Mouse (Mus musculus): ENCODE results near the gene Olfr527. TPM values are rescaled to one million over a fixed set of nuclear protein-coding genes. Genes with fewer than 3 reads are reported as not detected.

Olfr527 gene
- polyA plus RNA-seq (2012; rRNA removed), result not detected in 2 replicates

DNA sequence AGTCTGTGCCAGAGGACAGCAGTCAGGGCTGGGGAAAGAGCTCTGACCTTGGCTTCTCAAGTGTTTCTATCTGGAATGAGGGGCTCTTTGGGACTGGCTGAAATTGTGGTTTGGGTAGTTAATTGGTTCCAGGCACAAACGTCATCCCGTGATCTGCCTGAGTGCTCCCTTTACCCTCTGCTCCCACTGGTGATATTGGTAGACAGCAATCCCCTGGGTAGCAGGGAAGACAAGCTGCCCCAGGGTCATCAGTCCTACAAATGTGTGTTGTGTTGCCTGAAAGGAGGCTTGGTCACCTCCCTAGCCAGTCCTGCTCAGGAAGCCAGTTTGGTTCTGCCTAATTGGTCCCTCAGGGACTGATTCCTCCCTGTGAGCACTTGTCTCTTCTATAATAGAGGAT, at the start of gene Olfr527:
Gene Olfr527 (plus strand): TSS at position 301 of the 400 bp plus-strand sequence.

DNA sequence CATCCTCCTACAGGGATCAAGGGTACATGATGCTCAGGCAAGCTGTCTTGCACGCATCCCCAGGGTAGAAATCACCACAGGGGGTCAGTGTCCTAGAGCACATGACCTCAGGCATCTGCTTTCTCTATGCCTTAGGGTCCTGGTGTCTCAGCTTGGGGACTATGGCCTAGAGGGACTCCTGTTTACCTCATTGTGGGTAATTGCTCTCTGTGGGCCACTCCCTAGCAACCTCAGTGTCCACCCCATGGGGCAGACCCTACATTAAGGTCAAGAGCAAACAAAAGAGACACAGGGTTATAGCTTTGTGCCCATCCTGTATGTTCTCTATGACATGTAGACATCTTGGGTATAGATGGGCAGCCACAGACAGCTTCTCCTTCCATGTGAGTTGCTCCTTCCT, 13.3 kb upstream of the Olfr527 start, which contains the start of gene Olfr525:
Gene Olfr525 (plus strand): TSS at position 301 of the 400 bp plus-strand sequence.

DNA sequence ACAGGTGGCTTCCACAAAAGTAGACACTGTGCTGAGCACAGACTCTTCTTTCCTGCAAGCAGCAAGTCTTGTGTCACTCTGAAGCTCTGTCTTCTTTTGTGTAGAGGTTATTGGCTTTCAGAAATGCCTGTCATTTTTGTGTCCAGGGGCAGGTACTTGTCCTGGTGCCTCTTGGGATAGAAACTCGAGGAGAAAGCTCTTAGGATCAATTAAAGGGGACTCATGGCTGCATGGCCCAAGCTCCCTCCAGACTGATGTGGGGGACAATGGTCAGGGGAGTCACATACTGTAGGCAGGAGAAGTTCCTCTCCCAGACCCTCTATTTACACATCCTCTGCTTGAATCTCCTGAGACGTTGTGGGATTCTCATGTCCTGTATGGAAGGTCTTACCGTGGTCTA, 27.8 kb downstream of the Olfr527 start, which contains the start of gene Olfr60:
Gene Olfr60 (minus strand): TSS at position 101 of the 400 bp plus-strand sequence.

DNA sequence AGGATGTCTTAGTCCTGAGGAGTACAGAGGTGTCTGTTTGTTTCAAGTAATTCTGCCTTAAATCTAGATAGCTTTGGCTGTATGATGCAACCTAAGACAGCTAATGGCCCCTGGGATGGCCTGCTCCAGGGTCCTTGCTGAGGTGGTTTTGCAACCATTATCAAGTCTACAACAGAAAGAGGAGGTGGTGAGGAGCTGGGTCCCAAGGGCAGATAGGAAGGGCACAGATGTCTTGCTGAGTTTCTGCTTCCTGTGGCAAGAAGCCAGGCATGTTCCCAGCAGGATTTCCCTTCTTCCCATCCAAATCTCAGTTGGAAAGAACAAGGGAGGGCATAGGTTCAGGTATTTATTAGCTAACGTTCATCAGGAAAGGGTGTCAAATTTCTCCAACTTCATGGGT, 42.4 kb downstream of the Olfr527 start, which contains the start of gene Olfr530:
Gene Olfr530 (minus strand): TSS at position 101 of the 400 bp plus-strand sequence.

Other genes starting within 250 kb of the Olfr527 start
- 0.25 and 0.39 TPM in 2 replicates for gene Prap1, start 240.6 kb upstream of the Olfr527 start, polyA plus RNA-seq (2012; rRNA removed)
- gene Fuom, start 231.6 kb upstream of the Olfr527 start, polyA plus RNA-seq (2012; rRNA removed), result 5.6 and 7.5 TPM in 2 replicates
- gene Paox, start 218.2 kb upstream of the Olfr527 start, polyA plus RNA-seq (2012; rRNA removed), result 3.8 and 5.0 TPM in 2 replicates
- 42.5 and 51.9 TPM in 2 replicates for gene Echs1, start 217.5 kb upstream of the Olfr527 start, polyA plus RNA-seq (2012; rRNA removed)
- 15.6 and 15.9 TPM in 2 replicates for gene Mtg1, start 196.5 kb upstream of the Olfr527 start, polyA plus RNA-seq (2012; rRNA removed)
- 0.01 TPM in 2 replicates for gene Sprn, start 179.1 kb upstream of the Olfr527 start, polyA plus RNA-seq (2012; rRNA removed)
- not detected in 2 replicates for gene Olfr522, start 169.3 kb upstream of the Olfr527 start, polyA plus RNA-seq (2012; rRNA removed)
- gene Olfr523, start 160.8 kb upstream of the Olfr527 start, polyA plus RNA-seq (2012; rRNA removed), result not detected in 2 replicates
- gene Olfr524, start 128.1 kb upstream of the Olfr527 start, polyA plus RNA-seq (2012; rRNA removed), result not detected in 2 replicates
- gene Cd163l1, start 115.8 kb upstream of the Olfr527 start, polyA plus RNA-seq (2012; rRNA removed), result 0.05 and 0.07 TPM in 2 replicates
- 0.01 TPM in 1 of 2 replicates, not detected in the other for gene 5830411N06Rik, start 86.7 kb upstream of the Olfr527 start, polyA plus RNA-seq (2012; rRNA removed)
- gene Olfr525, start 13.2 kb upstream of the Olfr527 start, polyA plus RNA-seq (2012; rRNA removed), result not detected in 2 replicates
- gene Olfr60, start 27.7 kb downstream of the Olfr527 start, polyA plus RNA-seq (2012; rRNA removed), result not detected in 2 replicates
- gene Olfr530, start 42.3 kb downstream of the Olfr527 start, polyA plus RNA-seq (2012; rRNA removed), result not detected in 2 replicates
- not detected in 2 replicates for gene Olfr531, start 68.9 kb downstream of the Olfr527 start, polyA plus RNA-seq (2012; rRNA removed)
- gene Olfr532, start 87.6 kb downstream of the Olfr527 start, polyA plus RNA-seq (2012; rRNA removed), result not detected in 2 replicates
- gene Olfr533, start 129.4 kb downstream of the Olfr527 start, polyA plus RNA-seq (2012; rRNA removed), result not detected in 2 replicates
- gene Olfr535, start 150.2 kb downstream of the Olfr527 start, polyA plus RNA-seq (2012; rRNA removed), result not detected in 2 replicates
- not detected in 2 replicates for gene Olfr536, start 173.4 kb downstream of the Olfr527 start, polyA plus RNA-seq (2012; rRNA removed)
- not detected in 2 replicates for gene Olfr538, start 233.9 kb downstream of the Olfr527 start, polyA plus RNA-seq (2012; rRNA removed)